12 mouse cellular contexts compared by ENCODE assay signal in genomic region chr11:44897140-44897665, GRCm38 (mm10).
DNase-seq lines count a peak whose midpoint lies in the region; ATAC-seq and TF ChIP-seq lines count a peak whose summit lies in the region.
"Had no signal": no experiment of that assay in that cellular context is flagged by ENCODE, and none has a peak within 500 bp of the region (broad histone marks: within the 10 kb centered on the region; RNA-seq: fewer than 3 reads in every experiment).

No protein-coding gene starts in this region.

- 41% methylated on average over 10 of the region's 10 CpGs for WGBS in heart, embryonic 10.5 days
- WGBS in cerebellum, adult 2 months: 58% methylated on average over 10 of the region's 10 CpGs

- peak overlapping the region; percentile 6; the same call in 1 of the 2 replicates for H3K27ac ChIP-seq in brown adipose tissue, adult 24 weeks (replicated peaks; ENCODE audit: low read depth, low read length)
- H3K27ac ChIP-seq in heart, embryonic 10.5 days: peak overlapping the region; percentile 33; the same call in 1 of the 2 replicates
- no peak overlapping the region for H3K27ac ChIP-seq in cerebellum, adult 2 months (ENCODE audit: insufficient read depth, low read length)
- H3K27ac ChIP-seq: lung, embryonic 15.5 days had no signal

- H3K27me3 ChIP-seq in heart, embryonic 10.5 days (ENCODE audit: insufficient read depth, poor library complexity, severe bottlenecking): no peaks in the 10 kb centered on the region
- H3K27me3 ChIP-seq in cerebellum, adult 2 months (ENCODE audit: control insufficient read depth, insufficient read depth, low read length): no peaks in the 10 kb centered on the region
- H3K27me3 ChIP-seq: lung, embryonic 15.5 days had no signal

- TF ChIP-seq CTCF in cerebellum, adult 2 months (IDR thresholded peaks at IDR 0.05; ENCODE audit: borderline replicate concordance, insufficient read depth, low read depth, low read length): no peak

- no peak for TF ChIP-seq POLR2A in cerebellum, adult 2 months (IDR thresholded peaks at IDR 0.05; ENCODE audit: borderline replicate concordance, insufficient read depth, low read length)

- no peaks in the 10 kb centered on the region for H3K36me3 ChIP-seq in heart, embryonic 10.5 days
- H3K36me3 ChIP-seq: lung, embryonic 15.5 days had no signal

- no peak overlapping the region for H3K4me3 ChIP-seq in brown adipose tissue, adult 24 weeks (ENCODE audit: insufficient read depth, low read depth, low read length)
- no peak overlapping the region for H3K4me3 ChIP-seq in heart, embryonic 10.5 days
- no peak overlapping the region for H3K4me3 ChIP-seq in cerebellum, adult 2 months (replicated peaks; ENCODE audit: insufficient read depth, low read depth, low read length)
- H3K4me3 ChIP-seq: lung, embryonic 15.5 days; myocyte had no signal

- H3K9me3 ChIP-seq in heart, embryonic 10.5 days: no peaks in the 10 kb centered on the region
- H3K9me3 ChIP-seq: lung, embryonic 15.5 days had no signal

- H3K4me1 ChIP-seq in brown adipose tissue, adult 24 weeks (ENCODE audit: control insufficient read depth, insufficient read depth, insufficient read length, low read length): peaks cover 19% of the 10 kb centered on the region
- H3K4me1 ChIP-seq in heart, embryonic 10.5 days: peaks cover 13% of the 10 kb centered on the region
- peaks cover 4% of the 10 kb centered on the region; the same call in 1 of the 2 replicates for H3K4me1 ChIP-seq in cerebellum, adult 2 months (ENCODE audit: control insufficient read depth, insufficient read depth, low read length)
- H3K4me1 ChIP-seq: lung, embryonic 15.5 days had no signal

- peak; percentile 18 for DNase-seq in kidney, adult 9 months
- no peak for DNase-seq in kidney, adult 8-10 months
- DNase-seq in heart, embryonic 10.5 days (ENCODE audit: low spot score): peak; percentile 81
- DNase-seq in liver: peak; percentile 18
- DNase-seq in urinary bladder, postnatal 4 days (ENCODE audit: low spot score in 2 of 2): no peak
- no peak for DNase-seq in cerebellum, adult 2 months
- DNase-seq: adrenal gland, postnatal 25 days; cerebellum, postnatal 14 days had no signal

- ATAC-seq in activated CD4-positive, CD25-positive, alpha-beta regulatory T cell, adult 4 months: no peak

Comparison
In these comparisons a context has a peak if more than half of its experiments do, and no peak if none do; other contexts are left out.
1. DNase-seq: peak in kidney, adult 9 months (single experiment), heart, embryonic 10.5 days (single experiment) and liver (single experiment); none in kidney, adult 8-10 months (0 of 2), urinary bladder, postnatal 4 days (0 of 2) and cerebellum, adult 2 months (0 of 2).